Mouse (Mus musculus) CD4-positive helper T cell, adult 2 months (primary cell): ENCODE data around the gene Phlda1.

Experiments
- DNase-seq: peaks from one replicate; pipeline ENCODE4 v3.0.0-alpha.2; 2012; ENCODE audit warnings: low read depth, missing footprints, low spot score

Gene Phlda1

GRCm38 (mm10) chr10:111527613-111528012 is 21.5 kb downstream of the Phlda1 start:
- no peak for DNase-seq

- DNase-seq, result no peak
These were observed 22.2 kb downstream of the Phlda1 start for GRCm38 (mm10) chr10:111528283-111528682.

- DNase-seq, result no peak
These were observed 24.3 kb downstream of the Phlda1 start for GRCm38 (mm10) chr10:111530398-111530797.

- DNase-seq, result no peak
These were observed 28.6 kb downstream of the Phlda1 start for GRCm38 (mm10) chr10:111534691-111535090.

- DNase-seq, result no peak
These were observed 31.3 kb downstream of the Phlda1 start for GRCm38 (mm10) chr10:111537410-111537809.

- peak; percentile 26 for DNase-seq
These were observed 33.7 kb downstream of the Phlda1 start for GRCm38 (mm10) chr10:111539724-111540324.

- no peak for DNase-seq
These were observed 34.6 kb downstream of the Phlda1 start for GRCm38 (mm10) chr10:111540678-111541077.

GRCm38 (mm10) chr10:111543106-111543505 is 37.0 kb downstream of the Phlda1 start:
- DNase-seq, result no peak

- peak; percentile 9 for DNase-seq
These were observed 37.7 kb downstream of the Phlda1 start for GRCm38 (mm10) chr10:111543781-111544260.

GRCm38 (mm10) chr10:111544311-111544710 is 38.2 kb downstream of the Phlda1 start:
- DNase-seq, result no peak

GRCm38 (mm10) chr10:111545648-111546047 is 39.6 kb downstream of the Phlda1 start:
- DNase-seq, result no peak

- DNase-seq, result no peak
These were observed 41.8 kb downstream of the Phlda1 start for GRCm38 (mm10) chr10:111547881-111548372.

- no peak for DNase-seq
These were observed 44.1 kb downstream of the Phlda1 start for GRCm38 (mm10) chr10:111550075-111550695.

GRCm38 (mm10) chr10:111553695-111554094 is 47.6 kb downstream of the Phlda1 start:
- DNase-seq, result no peak

GRCm38 (mm10) chr10:111554651-111555050 is 48.6 kb downstream of the Phlda1 start:
- no peak for DNase-seq

GRCm38 (mm10) chr10:111558211-111558610 is 52.1 kb downstream of the Phlda1 start:
- no peak for DNase-seq
